Mouse (Mus musculus): Measurements from ENCODE around the gene Ccdc87. TPM values are rescaled to one million over a fixed set of nuclear protein-coding genes. Genes with fewer than 3 reads are reported as not detected.

Ccdc87 gene
- polyA plus RNA-seq (2014; fragmentation: Illumina TruSeq; extraction: RNeasy Lipid Tissue Mini Kit (QIAGEN cat#74804); ENCODE audit: low read depth, low replicate concordance): 31.7 TPM

GRCm38 (mm10) chr19:4839149-4839548, at the start of gene Ccdc87, which contains the start of gene Ccs:
Gene Ccdc87, plus strand, starts transcription at chr19:4839366.
Gene Ccs, minus strand, starts transcription at chr19:4839332.

DNA sequence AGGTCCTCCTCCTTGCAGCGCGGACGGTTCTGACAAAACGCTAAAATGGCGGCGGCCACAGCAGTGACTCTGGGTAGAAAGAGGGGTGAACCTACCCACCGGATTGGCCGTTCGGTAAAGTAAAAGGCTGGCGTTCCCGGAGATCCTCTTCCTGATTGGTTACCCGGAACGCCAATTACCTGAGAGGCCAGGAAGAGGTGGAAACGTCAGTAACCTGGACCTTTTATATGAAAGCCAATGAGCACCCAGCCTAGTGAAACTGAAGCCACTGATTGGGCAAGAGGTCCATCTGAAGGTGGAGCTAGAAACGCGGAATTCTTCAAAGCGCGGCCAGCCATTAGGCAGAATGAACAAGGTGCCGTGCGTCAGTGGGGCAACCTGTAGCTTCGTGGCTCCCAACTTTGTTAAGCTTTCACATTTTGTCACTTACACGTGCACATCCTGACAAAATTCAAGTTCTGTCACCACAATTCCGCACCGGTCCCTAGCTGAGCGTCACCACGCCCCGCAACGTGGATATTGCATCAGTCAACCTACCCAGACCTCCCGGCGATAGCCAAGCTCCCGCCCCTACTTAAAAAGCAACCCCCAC, 45.2 kb upstream of the Ccdc87 start, which contains the start of gene Rbm4:
Gene Rbm4, minus strand, starts transcription at position 71 of the 592 bp plus-strand sequence.

DNA sequence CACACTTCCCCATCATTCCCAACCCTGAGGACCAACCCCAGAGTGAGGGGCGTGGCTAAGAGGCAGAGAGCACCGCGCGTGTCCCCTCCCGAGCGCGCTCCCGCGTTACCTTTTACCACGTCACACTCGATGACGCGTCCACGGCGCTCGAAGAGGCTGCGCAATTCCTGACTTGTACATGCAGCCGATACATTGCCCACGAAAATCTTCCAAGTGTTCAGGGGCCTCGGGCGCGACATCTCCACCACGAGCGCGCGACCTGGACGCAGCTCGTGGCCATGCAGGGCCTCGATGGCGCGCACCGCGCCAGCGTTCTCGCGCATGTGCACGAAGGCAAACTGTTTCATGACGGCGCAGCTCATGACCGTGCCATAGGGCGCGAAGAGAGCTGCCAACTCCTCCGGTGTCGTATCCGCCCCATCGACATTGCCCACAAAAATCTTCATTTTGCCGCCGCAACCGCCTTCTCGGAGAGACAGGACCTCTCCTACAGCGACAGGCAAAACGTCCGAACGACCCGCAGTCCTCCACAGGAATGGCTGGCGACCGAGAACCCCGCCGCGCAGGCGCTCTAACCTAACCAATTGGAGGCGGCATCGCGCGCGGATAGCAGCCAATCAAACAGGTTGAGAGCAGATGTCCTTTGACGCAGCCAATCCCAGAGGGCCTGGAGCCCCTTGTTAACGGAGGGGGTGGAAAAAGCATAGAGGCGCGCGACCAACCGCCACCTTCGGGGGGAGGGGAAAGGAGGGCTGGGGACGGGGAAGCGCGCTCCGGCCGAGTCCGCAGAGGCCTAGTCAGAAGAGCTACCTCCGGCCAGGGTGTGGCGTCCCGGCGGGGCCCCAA, 27.9 kb upstream of the Ccdc87 start, which contains the start of the genes Gm21992 and Rbm14:
Gene Gm21992, minus strand, starts transcription at position 550 of the 846 bp plus-strand sequence.
Gene Rbm14, minus strand, starts transcription at position 572 of the 846 bp plus-strand sequence.

DNA sequence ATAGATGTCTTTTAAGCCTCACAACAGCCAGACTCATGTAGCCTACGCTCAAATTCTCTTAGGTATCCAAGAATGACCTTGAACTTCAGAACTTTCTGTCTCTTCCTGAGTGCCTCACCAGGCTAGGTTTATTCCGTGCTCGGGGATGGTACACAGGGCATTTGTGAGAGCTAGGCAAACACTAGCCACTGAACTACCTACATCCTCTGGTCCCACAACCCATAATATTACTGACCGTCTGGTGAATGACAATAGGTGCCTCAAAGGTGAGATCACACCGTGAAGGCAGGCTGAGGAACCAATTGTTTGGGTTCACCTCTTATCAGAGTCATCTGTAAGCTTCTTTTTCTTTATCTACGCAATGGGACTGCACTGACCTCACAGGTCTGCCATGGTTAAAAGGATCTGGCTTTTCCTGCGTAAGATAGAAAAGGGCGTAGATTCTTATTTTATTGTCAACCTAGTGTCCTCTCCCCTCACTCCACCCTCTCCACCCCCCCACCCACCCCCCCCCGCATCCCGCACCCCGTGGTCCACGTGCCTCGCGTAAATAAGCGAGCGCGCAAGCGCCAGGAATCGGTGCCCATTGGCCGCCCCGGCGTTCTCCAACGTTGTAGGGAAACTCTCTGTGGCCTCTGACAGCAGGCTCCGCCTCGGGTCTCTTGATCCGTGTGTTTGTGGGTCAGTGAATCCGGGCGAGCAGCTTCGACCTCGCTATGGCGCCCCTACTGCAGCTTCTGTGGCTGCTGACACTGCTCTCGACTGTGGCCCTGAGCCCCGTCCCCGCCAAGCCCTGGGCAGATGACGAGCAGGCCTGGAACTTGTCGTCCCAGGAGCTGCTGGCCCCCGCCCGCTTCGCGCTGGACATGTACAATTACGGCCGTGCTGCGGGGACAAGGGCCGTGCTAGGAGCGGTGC, 15.6 kb downstream of the Ccdc87 start, which contains the start of gene Ctsf:
Gene Ctsf, plus strand, starts transcription at position 579 of the 918 bp plus-strand sequence.

DNA sequence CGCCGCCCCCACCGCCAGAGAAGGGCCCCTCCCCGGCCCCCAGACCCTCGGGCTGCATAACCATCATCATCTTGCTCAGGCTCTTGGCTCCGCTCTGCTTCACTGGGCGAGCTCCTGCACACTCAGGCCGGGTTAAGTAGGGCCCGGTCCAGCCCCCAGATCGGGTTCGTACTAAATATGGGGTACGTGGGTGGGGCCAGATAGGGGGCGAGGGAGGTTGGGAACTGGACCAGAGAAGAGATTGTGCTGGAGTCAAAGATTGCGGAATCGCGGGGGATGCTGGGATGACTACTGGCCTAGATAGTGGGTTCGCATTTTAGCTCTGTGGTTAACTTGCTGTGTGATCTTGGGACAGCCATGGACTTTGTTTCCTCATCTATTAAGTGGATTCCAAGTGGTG, 38.6 kb downstream of the Ccdc87 start, which contains the start of gene Actn3:
Gene Actn3, minus strand, starts transcription at position 125 of the 400 bp plus-strand sequence.

DNA sequence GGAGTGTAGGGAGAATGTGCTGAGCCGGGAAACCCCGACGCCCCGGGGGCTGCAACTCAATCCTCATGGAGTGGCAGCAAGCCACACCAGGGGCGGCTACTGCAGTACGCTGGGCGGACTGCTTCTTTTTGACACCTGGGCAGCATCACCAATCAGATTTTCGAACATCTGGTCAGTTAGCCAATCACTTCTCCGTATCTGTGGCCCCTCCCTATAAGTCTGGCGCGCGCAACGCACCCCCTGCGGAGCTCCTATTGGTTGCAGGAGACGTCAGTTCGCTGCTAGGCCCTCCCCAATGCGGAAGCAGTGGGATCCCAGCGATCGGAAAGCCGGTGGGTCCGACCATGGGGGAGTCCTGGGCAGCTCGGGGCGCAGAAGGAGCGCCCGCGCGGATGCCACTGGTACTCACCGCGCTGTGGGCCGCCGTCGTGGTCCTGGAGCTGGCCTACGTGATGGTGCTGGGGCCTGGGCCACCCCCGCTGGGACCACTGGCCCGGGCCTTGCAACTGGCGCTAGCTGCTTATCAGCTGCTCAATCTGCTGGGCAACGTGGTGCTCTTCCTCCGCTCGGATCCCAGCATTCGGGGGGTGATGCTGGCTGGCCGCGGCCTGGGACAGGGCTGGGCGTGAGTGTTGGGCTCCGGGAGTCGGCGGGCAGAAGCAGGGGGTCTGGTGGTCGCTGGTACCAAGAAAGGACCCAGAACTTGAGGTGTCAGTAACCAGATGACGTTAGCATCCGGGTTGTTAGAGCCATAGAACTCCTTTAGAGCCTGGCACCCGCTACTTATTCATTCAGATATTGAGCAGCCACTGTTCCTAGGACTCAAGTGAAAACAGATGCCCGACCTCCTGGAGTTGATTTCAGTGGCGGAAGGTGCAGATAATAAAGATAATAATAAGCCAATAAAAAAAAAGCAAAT, 39.5 kb downstream of the Ccdc87 start, which contains the start of gene Zdhhc24:
Gene Zdhhc24, plus strand, starts transcription at position 264 of the 919 bp plus-strand sequence.

Other genes starting within 250 kb of the Ccdc87 start
- gene Lrfn4, start 223.7 kb upstream of the Ccdc87 start, polyA plus RNA-seq (2014; fragmentation: Illumina TruSeq; extraction: RNeasy Lipid Tissue Mini Kit (QIAGEN cat#74804); ENCODE audit: low read depth, low replicate concordance): not detected
- gene Rce1, start 213.7 kb upstream of the Ccdc87 start, polyA plus RNA-seq (2014; fragmentation: Illumina TruSeq; extraction: RNeasy Lipid Tissue Mini Kit (QIAGEN cat#74804); ENCODE audit: low read depth, low replicate concordance): 2.3 TPM
- gene Gm960, start 140.7 kb upstream of the Ccdc87 start, polyA plus RNA-seq (2014; fragmentation: Illumina TruSeq; extraction: RNeasy Lipid Tissue Mini Kit (QIAGEN cat#74804); ENCODE audit: low read depth, low replicate concordance): 1.9 TPM
- gene Sptbn2, start 128.2 kb upstream of the Ccdc87 start, polyA plus RNA-seq (2014; fragmentation: Illumina TruSeq; extraction: RNeasy Lipid Tissue Mini Kit (QIAGEN cat#74804); ENCODE audit: low read depth, low replicate concordance): 0.13 TPM
- gene Rbm4b, start 82.9 kb upstream of the Ccdc87 start, polyA plus RNA-seq (2014; fragmentation: Illumina TruSeq; extraction: RNeasy Lipid Tissue Mini Kit (QIAGEN cat#74804); ENCODE audit: low read depth, low replicate concordance): 73.0 TPM
- 11.1 TPM for gene Rbm4, start 45.5 kb upstream of the Ccdc87 start, polyA plus RNA-seq (2014; fragmentation: Illumina TruSeq; extraction: RNeasy Lipid Tissue Mini Kit (QIAGEN cat#74804); ENCODE audit: low read depth, low replicate concordance)
- 4.2 TPM for gene Gm21992, start 27.8 kb upstream of the Ccdc87 start, polyA plus RNA-seq (2014; fragmentation: Illumina TruSeq; extraction: RNeasy Lipid Tissue Mini Kit (QIAGEN cat#74804); ENCODE audit: low read depth, low replicate concordance)
- gene Rbm14, start 27.7 kb upstream of the Ccdc87 start, polyA plus RNA-seq (2014; fragmentation: Illumina TruSeq; extraction: RNeasy Lipid Tissue Mini Kit (QIAGEN cat#74804); ENCODE audit: low read depth, low replicate concordance): 7.7 TPM
- gene Ccs, start within 50 bp of the Ccdc87 start, polyA plus RNA-seq (2014; fragmentation: Illumina TruSeq; extraction: RNeasy Lipid Tissue Mini Kit (QIAGEN cat#74804); ENCODE audit: low read depth, low replicate concordance): 1.5 TPM
- 10.1 TPM for gene Ctsf, start 15.8 kb downstream of the Ccdc87 start, polyA plus RNA-seq (2014; fragmentation: Illumina TruSeq; extraction: RNeasy Lipid Tissue Mini Kit (QIAGEN cat#74804); ENCODE audit: low read depth, low replicate concordance)
- gene Actn3, start 38.5 kb downstream of the Ccdc87 start, polyA plus RNA-seq (2014; fragmentation: Illumina TruSeq; extraction: RNeasy Lipid Tissue Mini Kit (QIAGEN cat#74804); ENCODE audit: low read depth, low replicate concordance): 0.50 TPM
- gene Zdhhc24, start 39.3 kb downstream of the Ccdc87 start, polyA plus RNA-seq (2014; fragmentation: Illumina TruSeq; extraction: RNeasy Lipid Tissue Mini Kit (QIAGEN cat#74804); ENCODE audit: low read depth, low replicate concordance): 6.2 TPM
- gene Bbs1, start 67.3 kb downstream of the Ccdc87 start, polyA plus RNA-seq (2014; fragmentation: Illumina TruSeq; extraction: RNeasy Lipid Tissue Mini Kit (QIAGEN cat#74804); ENCODE audit: low read depth, low replicate concordance): 10.4 TPM
- gene Dpp3, start 88.9 kb downstream of the Ccdc87 start, polyA plus RNA-seq (2014; fragmentation: Illumina TruSeq; extraction: RNeasy Lipid Tissue Mini Kit (QIAGEN cat#74804); ENCODE audit: low read depth, low replicate concordance): 3.0 TPM
- gene Peli3, start 103.8 kb downstream of the Ccdc87 start, polyA plus RNA-seq (2014; fragmentation: Illumina TruSeq; extraction: RNeasy Lipid Tissue Mini Kit (QIAGEN cat#74804); ENCODE audit: low read depth, low replicate concordance): 0.28 TPM
- 36.5 TPM for gene Mrpl11, start 122.8 kb downstream of the Ccdc87 start, polyA plus RNA-seq (2014; fragmentation: Illumina TruSeq; extraction: RNeasy Lipid Tissue Mini Kit (QIAGEN cat#74804); ENCODE audit: low read depth, low replicate concordance)
- 0.14 TPM for gene Npas4, start 150.9 kb downstream of the Ccdc87 start, polyA plus RNA-seq (2014; fragmentation: Illumina TruSeq; extraction: RNeasy Lipid Tissue Mini Kit (QIAGEN cat#74804); ENCODE audit: low read depth, low replicate concordance)
- gene Slc29a2, start 184.5 kb downstream of the Ccdc87 start, polyA plus RNA-seq (2014; fragmentation: Illumina TruSeq; extraction: RNeasy Lipid Tissue Mini Kit (QIAGEN cat#74804); ENCODE audit: low read depth, low replicate concordance): not detected
- 1.8 TPM for gene B4gat1, start 199.5 kb downstream of the Ccdc87 start, polyA plus RNA-seq (2014; fragmentation: Illumina TruSeq; extraction: RNeasy Lipid Tissue Mini Kit (QIAGEN cat#74804); ENCODE audit: low read depth, low replicate concordance)
- 1.3 TPM for gene AC124502.3, start 199.5 kb downstream of the Ccdc87 start, polyA plus RNA-seq (2014; fragmentation: Illumina TruSeq; extraction: RNeasy Lipid Tissue Mini Kit (QIAGEN cat#74804); ENCODE audit: low read depth, low replicate concordance)
- gene Brms1, start 202.0 kb downstream of the Ccdc87 start, polyA plus RNA-seq (2014; fragmentation: Illumina TruSeq; extraction: RNeasy Lipid Tissue Mini Kit (QIAGEN cat#74804); ENCODE audit: low read depth, low replicate concordance): 8.2 TPM
- 1.6 TPM for gene Rin1, start 211.1 kb downstream of the Ccdc87 start, polyA plus RNA-seq (2014; fragmentation: Illumina TruSeq; extraction: RNeasy Lipid Tissue Mini Kit (QIAGEN cat#74804); ENCODE audit: low read depth, low replicate concordance)
- gene Cd248, start 228.7 kb downstream of the Ccdc87 start, polyA plus RNA-seq (2014; fragmentation: Illumina TruSeq; extraction: RNeasy Lipid Tissue Mini Kit (QIAGEN cat#74804); ENCODE audit: low read depth, low replicate concordance): 0.10 TPM
- gene Tmem151a, start 246.2 kb downstream of the Ccdc87 start, polyA plus RNA-seq (2014; fragmentation: Illumina TruSeq; extraction: RNeasy Lipid Tissue Mini Kit (QIAGEN cat#74804); ENCODE audit: low read depth, low replicate concordance): 4.4 TPM
- gene Yif1a, start 249.2 kb downstream of the Ccdc87 start, polyA plus RNA-seq (2014; fragmentation: Illumina TruSeq; extraction: RNeasy Lipid Tissue Mini Kit (QIAGEN cat#74804); ENCODE audit: low read depth, low replicate concordance): 24.1 TPM